Mouse (Mus musculus) skeletal muscle tissue, adult 2 months (tissue): ENCODE measurements around the gene Celf5.

Experiments used
- DNase-seq: peaks from one replicate; pipeline ENCODE4 v3.0.0-alpha.2; 2012; ENCODE audit warnings: low read depth, low spot score

The Celf5 gene

GRCm38 (mm10) chr10:81474461-81474860 is 8.0 kb downstream of the Celf5 start:
- DNase-seq = no peak

DNA sequence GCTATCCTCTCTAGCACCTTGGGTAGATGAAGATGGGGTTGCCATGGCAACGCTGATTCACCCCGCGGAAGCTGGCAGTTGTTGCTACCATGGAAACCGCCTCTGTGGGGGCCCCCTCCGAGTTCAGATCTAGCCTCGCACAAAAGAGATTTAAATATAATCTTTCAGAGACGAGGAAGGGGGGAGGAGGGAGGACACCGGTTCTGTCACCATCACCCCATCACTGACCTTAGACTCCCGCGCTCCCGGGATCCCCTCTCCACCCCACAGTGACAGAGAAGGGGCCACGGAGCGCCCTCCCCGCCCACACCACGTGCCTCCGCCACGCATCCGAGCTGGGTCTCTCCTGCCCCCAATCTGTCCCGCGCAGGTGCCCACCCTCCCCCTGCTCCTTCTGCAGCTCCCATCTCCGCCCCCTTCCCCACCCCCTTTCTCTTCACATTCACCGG is 9.5 kb downstream of the Celf5 start:
- no peak for DNase-seq

- no peak for DNase-seq
Measured at GRCm38 (mm10) chr10:81472403-81473002, 10.0 kb downstream of the Celf5 start.

GRCm38 (mm10) chr10:81470454-81470853 is 12.1 kb downstream of the Celf5 start:
- no peak for DNase-seq

- DNase-seq = no peak
Measured at GRCm38 (mm10) chr10:81469253-81469652, 13.3 kb downstream of the Celf5 start.

- no peak for DNase-seq
Measured at GRCm38 (mm10) chr10:81467670-81468235, 14.8 kb downstream of the Celf5 start.

GRCm38 (mm10) chr10:81466881-81467280 is 15.6 kb downstream of the Celf5 start:
- no peak for DNase-seq

DNA sequence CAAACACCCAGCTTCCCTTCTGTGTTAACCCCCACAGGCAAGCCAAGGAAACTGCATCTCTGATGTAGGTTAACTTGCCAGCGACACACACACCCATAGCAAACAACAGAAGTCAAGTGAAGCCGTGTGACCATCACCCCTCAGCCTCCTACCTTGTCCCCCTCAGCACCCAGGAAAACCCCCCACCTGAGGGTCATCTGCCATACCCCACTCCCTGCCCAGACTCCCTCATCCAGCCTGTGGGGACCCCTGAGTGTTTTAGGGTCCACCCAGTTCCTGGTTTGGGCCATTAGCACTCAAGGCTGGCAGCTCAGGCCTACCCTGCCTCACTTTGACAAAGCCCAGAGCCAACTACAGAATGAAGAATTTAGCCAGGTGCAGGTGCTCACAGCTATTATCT is 16.4 kb downstream of the Celf5 start:
- DNase-seq = no peak

- no peak for DNase-seq
Measured at GRCm38 (mm10) chr10:81465265-81465645, 17.3 kb downstream of the Celf5 start.

DNA sequence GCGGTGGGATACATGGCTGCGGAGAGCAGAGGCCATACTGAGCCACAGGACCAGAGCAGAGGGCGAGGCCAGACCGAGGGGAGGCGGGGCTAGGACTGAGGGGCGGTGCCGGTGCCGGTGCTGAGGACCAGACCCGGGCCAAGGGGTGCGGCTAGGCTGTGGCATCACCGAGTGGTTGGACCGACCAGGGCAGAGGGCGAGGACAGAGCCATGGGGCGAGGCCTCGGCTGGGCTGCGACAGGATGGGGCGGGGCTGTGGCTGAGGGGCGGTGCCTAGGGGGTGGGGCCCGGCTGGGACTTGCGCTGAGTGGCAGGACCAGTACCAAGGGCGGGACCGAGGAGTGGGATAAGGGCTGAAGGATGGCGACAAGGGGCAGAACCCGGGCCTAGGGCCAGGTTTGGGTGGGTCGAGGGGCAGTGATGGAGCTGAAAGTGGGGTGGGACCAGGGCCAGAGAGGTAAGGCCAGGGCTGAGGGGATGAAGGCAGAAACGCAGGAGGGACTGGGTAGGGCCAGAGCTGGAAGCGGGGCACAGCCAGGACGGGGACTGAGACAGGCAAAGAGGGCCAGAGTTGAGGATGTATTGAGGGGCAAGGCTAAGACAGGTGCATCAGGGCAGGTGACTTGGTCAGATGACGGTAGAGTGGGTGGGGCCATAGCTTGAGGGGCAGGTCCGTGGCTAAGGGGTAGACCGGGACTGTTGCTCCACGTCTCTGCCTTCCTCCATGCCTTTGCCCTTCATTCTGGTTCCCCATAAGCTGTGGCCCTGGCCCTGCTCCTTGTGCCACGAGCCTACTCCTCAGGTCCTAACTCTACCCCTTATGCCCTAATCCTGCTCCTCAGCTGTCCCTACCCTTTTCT is 17.9 kb downstream of the Celf5 start:
- DNase-seq = no peak

- no peak for DNase-seq
Measured at GRCm38 (mm10) chr10:81463531-81463930, 19.0 kb downstream of the Celf5 start.

DNA sequence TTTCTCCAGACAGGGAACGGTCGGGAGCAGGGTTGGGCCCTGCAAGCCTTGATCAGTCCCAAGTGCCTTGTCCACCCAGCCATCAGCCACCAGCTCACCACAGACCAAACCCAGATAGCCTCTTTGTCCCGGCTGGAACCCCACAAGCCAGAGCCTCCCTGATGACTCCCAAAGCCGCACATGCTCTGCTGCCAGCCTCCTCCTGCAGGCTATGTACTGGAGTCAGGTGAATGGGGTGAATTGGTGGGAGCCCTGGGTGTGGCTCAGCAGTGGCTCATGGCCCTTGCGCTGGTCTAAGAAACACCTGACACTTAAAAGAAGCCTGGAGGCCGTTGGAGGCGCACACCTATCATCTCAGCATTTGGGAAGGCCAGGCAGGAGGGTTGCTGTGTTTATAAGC is 19.6 kb downstream of the Celf5 start:
- no peak for DNase-seq

- no peak for DNase-seq
Measured at GRCm38 (mm10) chr10:81462415-81462804, 20.1 kb downstream of the Celf5 start.

DNA sequence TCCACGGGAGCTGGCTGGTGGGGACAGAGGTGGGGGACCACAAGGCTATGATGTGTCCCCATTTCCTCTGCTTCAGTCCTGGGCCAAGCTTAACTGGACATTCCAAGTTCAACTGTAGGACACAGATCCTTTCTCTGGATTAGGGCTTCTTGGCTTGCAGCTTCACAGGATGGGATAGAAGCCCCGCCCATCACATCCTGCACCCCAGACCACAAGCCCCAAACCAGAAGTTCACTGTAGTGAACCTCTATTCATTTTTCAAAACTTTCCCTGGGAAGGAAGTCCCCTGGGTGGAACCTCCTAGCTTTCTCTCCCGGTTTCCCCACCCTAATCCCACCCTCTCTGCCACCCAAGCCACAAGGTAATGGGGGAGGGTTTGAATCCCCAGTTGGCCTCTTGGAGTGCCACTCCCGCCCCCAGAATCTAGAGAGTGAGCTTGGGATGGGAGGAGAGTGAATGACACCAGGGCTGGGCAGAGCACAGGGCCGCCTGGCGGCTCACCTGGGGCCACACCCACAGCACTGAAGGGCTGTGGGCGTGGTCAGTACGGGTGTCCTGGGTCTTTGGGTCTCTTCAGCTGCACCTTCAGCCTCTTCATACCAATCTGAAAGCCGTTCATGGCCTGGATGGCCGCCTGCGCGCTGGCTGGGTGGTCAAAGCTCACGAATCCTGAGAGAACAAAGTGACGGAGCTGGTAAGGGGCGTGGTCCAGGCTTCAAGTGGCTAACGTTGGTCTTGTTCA is 20.7 kb downstream of the Celf5 start:
- no peak for DNase-seq

DNA sequence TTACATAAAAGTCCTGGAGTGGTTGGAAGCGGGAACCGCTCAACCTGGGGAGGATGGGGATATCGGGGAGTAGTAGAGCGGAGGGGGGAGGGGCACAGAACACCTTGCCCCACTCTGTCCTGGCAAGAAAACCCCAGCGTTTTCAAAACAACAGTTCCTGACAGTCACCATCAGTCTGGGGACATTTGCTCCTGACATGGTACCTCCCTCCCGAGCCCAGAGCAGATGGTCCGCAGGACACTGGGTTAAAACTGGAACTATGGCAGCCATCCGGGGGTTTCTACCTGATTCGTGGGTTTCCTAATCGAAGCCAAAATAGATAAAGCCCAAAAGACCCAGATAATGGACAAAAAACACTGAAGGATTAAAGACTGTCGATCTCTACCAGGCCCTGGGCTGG is 21.6 kb downstream of the Celf5 start:
- no peak for DNase-seq

GRCm38 (mm10) chr10:81460471-81460870 is 22.0 kb downstream of the Celf5 start:
- DNase-seq = no peak

GRCm38 (mm10) chr10:81459399-81459798 is 23.1 kb downstream of the Celf5 start:
- DNase-seq = no peak

DNA sequence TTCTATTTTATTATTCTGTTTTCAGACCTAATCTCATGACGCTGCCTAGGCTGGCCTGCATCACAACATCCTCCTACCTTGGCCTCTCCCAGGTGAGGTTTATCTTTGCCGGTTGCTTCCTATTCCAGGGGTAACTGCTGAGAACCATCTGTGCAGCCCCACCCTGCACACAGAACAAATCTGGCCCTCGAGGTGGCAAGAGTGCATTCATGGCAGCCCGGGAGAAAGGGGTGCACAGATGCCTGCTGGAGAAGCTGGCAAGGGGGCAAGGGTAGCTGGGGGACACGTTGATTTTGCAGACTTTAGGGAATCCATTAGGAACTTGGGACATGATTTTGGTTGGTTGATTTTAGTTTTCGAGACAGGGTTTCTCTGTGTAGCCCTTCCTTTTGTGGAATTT is 24.2 kb downstream of the Celf5 start:
- DNase-seq = no peak

DNA sequence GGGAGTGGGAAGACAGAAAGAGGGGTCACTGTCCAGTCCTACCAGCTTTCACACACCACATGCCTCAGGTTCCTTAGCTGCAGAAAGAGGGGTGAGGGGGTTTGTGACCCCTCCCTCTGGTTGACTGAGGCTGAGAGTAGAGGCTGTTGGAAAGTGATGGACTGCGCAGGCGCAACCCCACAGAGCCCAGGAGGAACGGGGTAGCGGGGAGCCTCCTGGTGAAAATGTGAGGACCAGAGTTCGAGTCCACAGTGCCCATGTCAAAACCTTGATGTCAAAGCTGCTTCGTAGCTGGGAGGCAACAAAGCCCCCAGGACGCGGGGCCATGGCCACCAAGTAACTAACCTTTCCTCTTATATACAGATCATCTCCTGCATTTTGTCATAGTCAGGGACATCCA is 24.9 kb downstream of the Celf5 start:
- no peak for DNase-seq

- DNase-seq = no peak
Measured at GRCm38 (mm10) chr10:81456983-81457563, 25.4 kb downstream of the Celf5 start.

DNA sequence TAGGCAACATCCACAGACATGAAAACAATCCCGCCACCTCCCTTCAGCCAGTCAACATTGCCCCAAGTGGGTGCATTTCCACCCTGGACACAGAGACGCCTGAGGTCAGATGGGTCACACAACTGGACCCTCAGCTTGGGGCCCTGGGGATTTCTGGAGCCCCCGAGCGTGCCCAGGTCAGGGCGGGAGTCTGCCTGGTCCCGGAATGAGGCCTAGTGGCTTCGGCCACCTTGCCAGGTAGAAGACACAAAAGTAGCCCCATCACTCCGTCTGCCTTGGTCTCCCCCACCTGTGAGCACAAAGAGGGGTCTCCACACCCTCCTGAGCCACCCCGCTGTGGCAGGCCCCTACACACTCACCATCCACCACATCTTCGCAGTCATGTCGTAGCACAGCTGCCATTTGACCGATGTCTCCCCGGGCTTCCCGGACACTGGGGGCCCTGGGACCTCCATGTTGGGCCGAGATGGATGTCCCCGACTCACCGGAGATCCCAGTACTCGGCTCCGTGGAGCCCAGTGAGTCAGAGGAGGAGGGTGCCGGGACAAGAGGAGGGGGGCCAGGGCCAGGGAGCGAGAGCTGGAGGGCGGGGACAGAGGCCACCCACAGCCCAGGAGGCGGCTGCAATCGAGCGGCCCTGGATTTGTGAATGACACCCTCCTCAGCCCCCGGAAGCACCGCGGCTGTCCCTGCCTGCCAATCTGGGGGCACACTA is 27.2 kb downstream of the Celf5 start, which contains the start of gene Nfic:
Gene Nfic (minus strand): TSS at position 455 of the 715 bp plus-strand sequence.
- DNase-seq = no peak
